Mouse (Mus musculus) heart, postnatal 0 days (tissue): ENCODE data around the gene BC004004.

ENCODE experiments used
- CTCF ChIP-seq: IDR thresholded peaks from 2 replicates; pipeline ENCODE4 v1.5.1; 2016; ENCODE audit warnings: antibody characterized with exemption, control low read depth, low read depth
- EP300 ChIP-seq: IDR thresholded peaks from 2 replicates; pipeline ENCODE4 v1.6.1; 2016; ENCODE audit warnings: antibody characterized with exemption, low read depth

DNA sequence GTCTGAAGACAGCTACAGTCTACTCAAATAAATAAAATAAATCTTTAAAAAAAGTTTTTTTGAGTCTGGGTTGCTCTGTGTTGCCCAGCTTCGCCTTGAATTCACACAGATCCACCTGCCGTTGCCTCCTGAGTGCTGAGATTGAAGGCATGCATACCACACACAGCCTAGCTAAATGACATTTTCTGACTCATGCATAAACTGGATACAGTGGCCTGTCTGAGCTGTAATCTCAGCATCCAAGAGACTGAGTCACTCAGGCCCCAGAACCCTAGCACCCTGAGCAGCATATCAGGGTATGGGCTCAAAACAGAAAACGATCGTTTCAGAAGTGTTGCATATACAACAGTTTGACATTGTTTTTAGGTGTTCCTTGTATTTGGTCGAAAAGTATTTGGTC lies 13.0 kb downstream of the BC004004 start:
- TF ChIP-seq CTCF (no peak), EP300 (no peak)
